Mouse (Mus musculus) telencephalon, adult 2 months (tissue): ENCODE results near the gene Obox1.
"Not testable (repeated sequence)": the region's sequence is repeated elsewhere in the genome, so short reads cannot be mapped to it uniquely, and the experiment has no call there.

Experiments
- DNase-seq: peaks from one replicate; pipeline ENCODE4 v3.0.0-alpha.2; 2011; ENCODE audit warnings: low read depth, low spot score

The Obox1 gene

DNA sequence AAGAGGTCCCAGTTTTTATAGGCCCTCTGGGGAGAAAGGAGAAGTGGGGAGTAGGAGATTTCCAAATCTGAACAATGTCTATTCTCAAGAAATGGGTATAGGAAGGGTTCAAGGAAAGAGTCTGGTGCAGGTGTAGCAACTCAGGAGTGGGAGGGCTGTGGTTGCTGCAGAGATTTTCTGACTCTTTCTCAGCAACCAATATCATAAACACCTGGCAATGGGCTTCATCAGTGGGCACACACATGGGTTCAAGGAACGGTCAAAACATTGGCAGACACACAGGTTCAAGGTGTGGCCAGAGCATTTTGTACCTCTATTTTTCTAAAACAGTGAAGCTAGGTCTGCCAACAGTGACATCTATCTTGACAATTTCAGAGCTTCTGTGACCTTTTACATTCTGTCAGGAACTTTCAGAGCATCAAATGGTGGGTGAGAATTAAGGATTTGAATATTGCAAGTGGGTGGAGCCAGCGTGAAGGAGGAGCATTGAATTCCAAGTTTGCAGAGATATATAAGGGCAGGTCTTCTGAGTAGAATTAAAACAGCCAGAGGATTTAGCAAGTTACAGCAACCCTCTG is at the start of gene Obox1, which contains the start of gene Obox2:
Obox1 (plus strand) TSS at position 528 of the 578 bp plus-strand sequence.
Obox2 (plus strand) TSS at position 301 of the 578 bp plus-strand sequence.
- DNase-seq, result not testable (repeated sequence)

DNA sequence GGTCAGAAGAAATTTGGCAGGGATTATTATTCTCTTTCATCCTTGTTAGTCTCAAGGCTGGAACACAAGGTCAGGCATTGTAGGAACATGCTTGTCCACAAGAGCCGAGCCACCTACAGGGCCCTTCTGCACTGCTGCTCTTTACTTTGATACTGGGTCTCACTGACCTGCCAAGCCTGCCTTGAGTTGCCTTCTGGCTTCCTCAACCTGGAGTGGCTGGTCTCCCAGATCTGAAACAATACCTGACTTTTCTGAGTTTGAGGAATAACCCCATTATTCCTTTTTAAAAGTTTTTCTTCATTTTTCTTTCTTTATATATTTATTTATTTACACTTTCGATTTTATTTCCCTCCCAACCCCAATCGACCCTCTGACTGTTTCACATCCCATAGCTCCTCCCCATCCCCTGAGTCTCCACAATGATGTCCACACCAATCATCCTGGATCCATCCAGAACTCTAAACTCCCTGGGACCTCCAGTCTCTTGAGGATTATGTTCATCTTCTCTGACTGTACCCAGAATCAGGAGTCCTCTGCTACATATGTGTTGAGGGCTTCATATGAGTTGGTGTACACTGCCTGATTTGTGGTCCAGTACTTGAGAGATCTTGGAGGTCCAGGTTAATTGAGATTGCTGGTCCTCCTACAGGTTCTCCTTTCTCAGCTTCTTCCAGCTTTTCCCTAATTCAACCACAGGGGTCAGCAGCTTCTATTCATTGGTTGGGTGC is 10.6 kb downstream of the Obox1 start:
- not testable (repeated sequence) for DNase-seq

DNA sequence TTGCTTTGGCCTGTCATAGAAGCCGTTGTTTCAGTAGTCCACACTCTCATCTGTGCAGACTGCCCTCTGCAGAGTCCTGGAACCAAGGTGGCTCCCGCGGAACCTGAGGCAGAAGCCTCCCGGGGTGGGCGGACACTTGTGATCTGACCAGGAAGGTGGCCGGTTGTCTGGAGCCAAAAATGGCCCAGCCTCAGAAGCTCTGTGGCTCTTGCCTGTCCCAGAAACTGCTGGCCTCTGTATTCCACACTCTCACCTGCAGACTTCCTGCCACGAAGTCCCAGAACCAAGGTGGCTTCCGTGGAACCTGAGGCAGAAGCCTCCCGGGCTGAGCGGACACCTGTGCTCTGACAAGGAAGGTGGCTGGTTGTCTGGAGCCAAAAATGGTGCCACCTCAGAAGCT is 18.1 kb downstream of the Obox1 start:
- DNase-seq, result not testable (repeated sequence)

DNA sequence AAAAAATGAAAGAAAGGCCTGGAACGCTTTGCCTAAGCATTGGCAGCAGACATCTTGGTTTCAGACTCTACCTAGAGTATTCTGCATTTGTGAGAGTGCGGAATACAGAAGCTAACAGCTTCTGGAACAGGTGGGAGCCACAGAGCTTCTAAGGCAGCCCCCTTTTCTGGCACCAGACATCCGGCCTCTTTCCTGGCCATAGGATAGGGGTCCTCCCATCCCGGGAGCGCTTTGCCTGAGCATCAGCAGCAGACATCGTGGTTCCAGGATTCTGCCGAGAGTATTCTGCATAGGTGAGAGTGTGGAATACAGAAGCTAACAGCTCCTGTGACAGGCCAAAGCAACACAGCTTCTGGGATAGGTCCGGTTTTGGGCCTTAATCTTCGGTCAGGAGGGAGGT is 29.3 kb downstream of the Obox1 start:
- not testable (repeated sequence) for DNase-seq

DNA sequence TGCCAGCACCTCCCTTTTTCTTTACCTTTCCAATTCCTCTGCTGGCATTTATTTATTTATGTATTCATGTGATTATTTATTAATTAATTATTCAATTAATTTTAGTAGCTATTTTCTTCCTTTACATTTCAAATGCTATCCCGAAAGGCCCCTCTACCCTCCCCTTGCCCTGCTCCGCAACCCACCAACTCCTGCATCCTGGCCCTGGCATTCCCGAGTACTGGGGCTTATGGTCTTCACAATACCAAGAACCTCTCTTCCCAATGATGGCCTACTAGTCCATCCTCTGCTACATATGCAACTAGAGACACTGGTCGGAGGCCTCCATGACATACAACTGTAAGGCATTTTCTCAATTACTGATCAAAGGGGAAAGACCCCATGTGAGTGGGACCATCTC is 36.8 kb downstream of the Obox1 start:
- not testable (repeated sequence) for DNase-seq

DNA sequence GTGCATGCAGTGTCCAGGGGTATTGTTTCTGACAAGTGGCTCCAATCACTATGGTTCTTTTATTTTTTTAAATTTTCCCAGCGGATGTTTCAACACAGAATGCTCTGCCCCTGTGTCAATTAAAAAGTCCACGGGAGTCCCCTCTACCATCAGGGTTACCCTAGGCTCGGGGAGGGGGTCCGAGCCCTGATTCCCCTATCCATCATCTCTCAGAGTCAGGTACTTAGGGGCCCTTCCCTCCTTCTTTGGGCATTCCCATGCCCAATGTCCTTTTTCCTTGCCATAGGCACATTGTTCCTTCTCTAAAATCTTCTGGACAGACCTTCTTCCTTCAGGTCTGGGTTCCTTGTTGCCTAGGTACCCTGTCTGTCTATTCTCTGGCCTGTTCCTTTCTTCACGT is 120.7 kb downstream of the Obox1 start:
- DNase-seq, result not testable (repeated sequence)
